Mouse (Mus musculus) heart, embryonic 16.5 days (tissue): ENCODE data around the gene Aoc1. TPM values are rescaled to one million over a fixed set of nuclear protein-coding genes. Genes with fewer than 3 reads are reported as not detected.

Source experiments
- ATAC-seq: fragments of 200-750 bp; cut with Nextera tagmentation; replicated peaks from 2 replicates; pipeline ENCODE4 v1.8.0; 2017; ENCODE audit warnings: moderate number of reproducible peaks; ENCODE audit not compliant: insufficient read depth, low FRiP score; ENCODE audit errors: extremely low read depth
- H3K27ac ChIP-seq: fragments of 300-500 bp; sonication (generic); 2 replicates; pipeline ENCODE4 v1.5.1; 2014; ENCODE audit warnings: mild to moderate bottlenecking, low read length, control low read depth, moderate library complexity
- H3K27me3 ChIP-seq: fragments of 300-500 bp; sonication (generic); 2 replicates; pipeline ENCODE4 v1.6.1; 2014; ENCODE audit warnings: low read length, mixed read lengths; ENCODE audit not compliant: control insufficient read depth, insufficient read depth
- H3K36me3 ChIP-seq: fragments of 300-500 bp; sonication (generic); 2 replicates; pipeline ENCODE4 v1.6.1; 2014; ENCODE audit not compliant: control insufficient read depth, insufficient read depth
- H3K4me1 ChIP-seq: fragments of 300-500 bp; sonication (generic); 2 replicates; pipeline ENCODE4 v1.6.1; 2014; ENCODE audit warnings: low read length, mixed read lengths; ENCODE audit not compliant: control insufficient read depth, insufficient read depth
- H3K4me2 ChIP-seq: fragments of 300-500 bp; sonication (generic); 2 replicates; pipeline ENCODE4 v1.6.1; 2014; ENCODE audit warnings: low read depth, mild to moderate bottlenecking, control low read depth, low read length
- H3K4me3 ChIP-seq: fragments of 300-500 bp; sonication (generic); 2 replicates; pipeline ENCODE4 v1.5.1; 2014; ENCODE audit warnings: mild to moderate bottlenecking, control low read depth, low read length
- H3K9ac ChIP-seq: fragments of 300-500 bp; sonication (generic); 2 replicates; pipeline ENCODE4 v1.6.1; 2014; ENCODE audit warnings: low read length, control low read depth
- H3K9me3 ChIP-seq: fragments of 300-500 bp; sonication (generic); replicated peaks from 2 replicates; pipeline ENCODE4 v1.6.1; 2016; ENCODE audit warnings: low read length; ENCODE audit not compliant: control insufficient read depth
- WGBS: fragments of 180-500 bp; shearing (Covaris S2); extraction: QIAGEN DNeasy Blood & Tissue Kit; methylation state at CpG from one replicate; pipeline ENCODE4 v1.1.7; 2014; 5-methylcytosine and 5-hydroxymethylcytosine counted together
- polyA plus RNA-seq: library from polyadenylated mRNA; unstranded; fragments of >200 nt; fragmentation: Nextera tagmentation; extraction: Ambion mirVana; gene quantifications from 2 replicates; pipeline ENCODE4 v1.2.1, GENCODE M21; 2015

Gene Aoc1
- polyA plus RNA-seq, 1 experiment from 2014 or later, result 0.84 TPM

GRCm38 (mm10) chr6:48857613-48858302, 14.9 kb upstream of the Aoc1 start:
- no peak for ATAC-seq
- H3K9ac ChIP-seq, result no peak overlapping the region

GRCm38 (mm10) chr6:48860130-48860815, 12.4 kb upstream of the Aoc1 start:
- Histone ChIP-seq H3K9me3 (no peaks in the 10 kb centered on the region), H3K4me3 (peak overlapping the region; percentile 32), H3K36me3 (no peaks in the 10 kb centered on the region), H3K27ac (no peak overlapping the region), H3K9ac (peak overlapping the region; percentile 21; the same call in 1 of the 2 replicates), H3K4me2 (peak overlapping the region; percentile 58), H3K27me3 (no peaks in the 10 kb centered on the region), H3K4me1 (no peaks in the 10 kb centered on the region; the same call in 1 of the 2 replicates)
- WGBS, result 10% methylated on average over 21 of the region's 23 CpGs
- ATAC-seq, result no peak; the same call in 1 of the 2 replicates

More at GRCm38 (mm10) chr6:48857613-48858302, 14.9 kb upstream of the Aoc1 start:
- Histone ChIP-seq H3K9me3 (peaks cover 4% of the 10 kb centered on the region; the same call in 1 of the 2 replicates), H3K36me3 (no peaks in the 10 kb centered on the region), H3K4me3 (no peak overlapping the region), H3K4me1 (no peaks in the 10 kb centered on the region; the same call in 1 of the 2 replicates), H3K27me3 (no peaks in the 10 kb centered on the region), H3K4me2 (no peak overlapping the region), H3K27ac (no peak overlapping the region)
- WGBS, result 45% methylated on average over 8 of the region's 8 CpGs

GRCm38 (mm10) chr6:48860851-48861250, 11.8 kb upstream of the Aoc1 start:
- Histone ChIP-seq H3K27ac (no peak overlapping the region), H3K36me3 (no peaks in the 10 kb centered on the region), H3K4me1 (no peaks in the 10 kb centered on the region; the same call in 1 of the 2 replicates), H3K27me3 (no peaks in the 10 kb centered on the region), H3K9ac (no peak overlapping the region), H3K4me2 (no peak overlapping the region), H3K4me3 (no peak overlapping the region), H3K9me3 (no peaks in the 10 kb centered on the region)
- ATAC-seq, result no peak
- WGBS, result 79% methylated on average over 1 of the region's 1 CpGs

GRCm38 (mm10) chr6:48861616-48862280, 10.9 kb upstream of the Aoc1 start:
- Histone ChIP-seq H3K4me1 (no peaks in the 10 kb centered on the region; the same call in 1 of the 2 replicates), H3K36me3 (no peaks in the 10 kb centered on the region), H3K27ac (no peak overlapping the region), H3K4me3 (no peak overlapping the region), H3K27me3 (no peaks in the 10 kb centered on the region), H3K9me3 (no peaks in the 10 kb centered on the region), H3K4me2 (no peak overlapping the region), H3K9ac (no peak overlapping the region)
- WGBS, result 58% methylated on average over 12 of the region's 12 CpGs
- ATAC-seq, result peak; percentile 41; the same call in 1 of the 2 replicates

GRCm38 (mm10) chr6:48862816-48863215, 9.9 kb upstream of the Aoc1 start:
- H3K4me2 ChIP-seq, result no peak overlapping the region
- H3K9ac ChIP-seq, result no peak overlapping the region
- H3K36me3 ChIP-seq, result no peaks in the 10 kb centered on the region
- no peaks in the 10 kb centered on the region; the same call in 1 of the 2 replicates for H3K4me1 ChIP-seq
- H3K27ac ChIP-seq, result no peak overlapping the region
- H3K4me3 ChIP-seq, result no peak overlapping the region
- H3K9me3 ChIP-seq, result no peaks in the 10 kb centered on the region
- H3K27me3 ChIP-seq, result no peaks in the 10 kb centered on the region
- no peak for ATAC-seq
- 74% methylated on average over 4 of the region's 4 CpGs for WGBS

- WGBS, result 83% methylated on average over 7 of the region's 7 CpGs
- no peak overlapping the region for H3K27ac ChIP-seq
- no peak for ATAC-seq
- H3K9ac ChIP-seq, result no peak overlapping the region
- H3K4me1 ChIP-seq, result no peaks in the 10 kb centered on the region; the same call in 1 of the 2 replicates
- no peaks in the 10 kb centered on the region for H3K36me3 ChIP-seq
- H3K4me2 ChIP-seq, result no peak overlapping the region
- H3K4me3 ChIP-seq, result no peak overlapping the region
- H3K27me3 ChIP-seq, result no peaks in the 10 kb centered on the region
- H3K9me3 ChIP-seq, result no peaks in the 10 kb centered on the region
These were observed 9.2 kb upstream of the Aoc1 start for GRCm38 (mm10) chr6:48863488-48863887.

- H3K4me1 ChIP-seq, result no peaks in the 10 kb centered on the region; the same call in 1 of the 2 replicates
- no peak overlapping the region for H3K27ac ChIP-seq
- H3K4me2 ChIP-seq, result no peak overlapping the region
- H3K27me3 ChIP-seq, result no peaks in the 10 kb centered on the region
- no peak overlapping the region for H3K9ac ChIP-seq
- H3K36me3 ChIP-seq, result no peaks in the 10 kb centered on the region
- H3K9me3 ChIP-seq, result no peaks in the 10 kb centered on the region
- WGBS, result 40% methylated on average over 3 of the region's 3 CpGs
- no peak for ATAC-seq
- H3K4me3 ChIP-seq, result no peak overlapping the region
These were observed 8.5 kb upstream of the Aoc1 start for GRCm38 (mm10) chr6:48864181-48864580.

GRCm38 (mm10) chr6:48864723-48865122, 8.0 kb upstream of the Aoc1 start:
- WGBS, result 72% methylated on average over 3 of the region's 3 CpGs
- no peak overlapping the region for H3K9ac ChIP-seq

More at GRCm38 (mm10) chr6:48864723-48865122, 8.0 kb upstream of the Aoc1 start:
- H3K4me3 ChIP-seq, result no peak overlapping the region
- H3K4me1 ChIP-seq, result no peaks in the 10 kb centered on the region; the same call in 1 of the 2 replicates
- H3K9me3 ChIP-seq, result no peaks in the 10 kb centered on the region
- H3K27me3 ChIP-seq, result no peaks in the 10 kb centered on the region
- no peaks in the 10 kb centered on the region for H3K36me3 ChIP-seq
- no peak overlapping the region for H3K27ac ChIP-seq
- no peak overlapping the region for H3K4me2 ChIP-seq
- ATAC-seq, result no peak
